Mouse (Mus musculus): Measurements from ENCODE around the gene Cpsf4l. TPM values are rescaled to one million over a fixed set of nuclear protein-coding genes. Genes with fewer than 3 reads are reported as not detected.
A peak's percentile ranks its signal among the peaks of the same experiment; 100 is the strongest.

The Cpsf4l gene
- polyA plus RNA-seq, 2 experiments: 0.02 to 0.11 TPM

GRCm38 (mm10) chr11:113669711-113670110 lies 40.1 kb downstream of the Cpsf4l start:
- H3K27me3 ChIP-seq (ENCODE audit: control insufficient read depth, insufficient read depth, low read length): no peaks in the 10 kb centered on the region
- no peak overlapping the region for H3K27ac ChIP-seq
- TF ChIP-seq EP300 (IDR thresholded peaks at IDR 0.05; ENCODE audit: low read depth) (0 out of 2 replicates have a peak, but pooled peaks have one; percentile 1), CTCF (IDR thresholded peaks at IDR 0.05; ENCODE audit: low read depth) (no peak)
- DNase-seq (ENCODE audit: low read depth in 3 of 3, low spot score in 3 of 3) (no peak), ATAC-seq (ENCODE audit: insufficient read depth) (peak; percentile 38)
- no peaks in the 10 kb centered on the region for H3K9me3 ChIP-seq (ENCODE audit: control insufficient read depth, low read length)
- 30% methylated on average over 4 of the region's 4 CpGs for WGBS (ENCODE audit: insufficient replicate concordance)
- no peak overlapping the region for H3K9ac ChIP-seq (replicated peaks)
- H3K36me3 ChIP-seq (replicated peaks; ENCODE audit: control insufficient read depth, insufficient read depth, low read depth): peaks cover 84% of the 10 kb centered on the region
- no peak overlapping the region for H3K4me3 ChIP-seq (ENCODE audit: insufficient read depth in 1 of 2, low read depth in 2 of 2, low read length in 2 of 2)
- peaks cover 26 to 33% of the 10 kb centered on the region in 2 experiments for H3K4me1 ChIP-seq (replicated peaks; ENCODE audit: control insufficient read depth in 2 of 2, insufficient read depth in 2 of 2, low read length in 1 of 2)
- no peak overlapping the region for H3K4me2 ChIP-seq (ENCODE audit: low read depth)

DNA sequence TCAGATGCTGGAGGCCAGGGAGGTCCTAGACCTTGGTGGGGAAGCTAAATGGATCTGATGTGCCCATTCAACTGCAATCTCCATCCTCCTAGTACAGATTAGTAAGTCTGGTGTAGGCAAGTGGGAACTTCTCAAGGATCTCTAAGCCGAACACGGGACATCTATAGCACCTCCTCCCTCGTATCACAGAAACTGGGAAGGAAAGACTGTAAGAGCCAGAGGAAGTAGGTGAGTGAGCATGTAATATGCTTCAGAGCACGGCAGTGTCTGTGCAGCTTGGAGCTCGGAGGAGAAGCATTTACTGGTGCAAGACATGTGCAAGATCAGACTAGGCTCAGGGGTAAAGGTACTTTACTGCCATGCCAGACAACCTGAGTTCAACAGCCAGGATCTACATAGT lies 41.0 kb downstream of the Cpsf4l start:
- H3K27ac ChIP-seq: no peak overlapping the region
- no peak overlapping the region; the same call in 1 of the 2 replicates for H3K9ac ChIP-seq (replicated peaks)
- WGBS (ENCODE audit: insufficient replicate concordance): 79% methylated on average over 5 of the region's 5 CpGs
- DNase-seq (ENCODE audit: low read depth in 3 of 3, low spot score in 3 of 3) (no peak), ATAC-seq (ENCODE audit: insufficient read depth) (no peak)
- H3K27me3 ChIP-seq (ENCODE audit: control insufficient read depth, insufficient read depth, low read length): no peaks in the 10 kb centered on the region
- no peak overlapping the region for H3K4me3 ChIP-seq (ENCODE audit: insufficient read depth in 1 of 2, low read depth in 2 of 2, low read length in 2 of 2)
- no peaks in the 10 kb centered on the region for H3K9me3 ChIP-seq (ENCODE audit: control insufficient read depth, low read length)
- TF ChIP-seq CTCF (IDR thresholded peaks at IDR 0.05; ENCODE audit: low read depth) (no peak), EP300 (IDR thresholded peaks at IDR 0.05; ENCODE audit: low read depth) (no peak)
- H3K4me2 ChIP-seq (ENCODE audit: low read depth): no peak overlapping the region
- peaks cover 26 to 33% of the 10 kb centered on the region in 2 experiments for H3K4me1 ChIP-seq (replicated peaks; ENCODE audit: control insufficient read depth in 2 of 2, insufficient read depth in 2 of 2, low read length in 1 of 2)
- peaks cover 84% of the 10 kb centered on the region for H3K36me3 ChIP-seq (replicated peaks; ENCODE audit: control insufficient read depth, insufficient read depth, low read depth)

DNA sequence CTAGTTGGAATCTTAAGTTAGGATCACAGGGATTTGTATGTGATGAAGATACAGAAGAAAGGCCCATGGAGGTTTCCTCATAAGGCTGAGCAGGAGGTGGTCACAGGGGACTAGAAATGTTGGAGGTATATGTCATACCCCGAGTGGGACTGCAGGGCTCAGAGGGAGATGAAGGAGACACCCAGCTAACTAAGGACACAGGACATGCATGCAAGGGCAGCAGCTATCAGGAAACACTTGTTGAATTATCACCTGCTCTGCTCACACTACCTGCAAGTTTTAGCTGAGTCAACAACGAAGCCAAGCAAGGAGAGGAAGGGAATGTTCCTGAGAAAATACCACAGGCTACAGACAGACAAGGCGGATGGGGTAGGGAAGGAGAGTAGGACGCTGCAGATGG lies 42.1 kb downstream of the Cpsf4l start:
- Histone ChIP-seq H3K36me3 (replicated peaks; ENCODE audit: control insufficient read depth, insufficient read depth, low read depth) (peaks cover 84% of the 10 kb centered on the region), H3K9me3 (ENCODE audit: control insufficient read depth, low read length) (no peaks in the 10 kb centered on the region), H3K9ac (replicated peaks) (no peak overlapping the region)

GRCm38 (mm10) chr11:113667122-113667521 lies 42.7 kb downstream of the Cpsf4l start:
- Histone ChIP-seq H3K4me2 (ENCODE audit: low read depth) (peak overlapping the region; percentile 48), H3K27me3 (ENCODE audit: control insufficient read depth, insufficient read depth, low read length) (no peaks in the 10 kb centered on the region), H3K9ac (replicated peaks) (no peak overlapping the region; the same call in 1 of the 2 replicates), H3K4me3 (ENCODE audit: insufficient read depth in 1 of 2, low read depth in 2 of 2, low read length in 2 of 2) (no peak overlapping the region), H3K27ac (peak overlapping the region; percentile 40), H3K9me3 (ENCODE audit: control insufficient read depth, low read length) (no peaks in the 10 kb centered on the region), H3K4me1 (replicated peaks; ENCODE audit: control insufficient read depth in 2 of 2, insufficient read depth in 2 of 2, low read length in 1 of 2) (peaks cover 26 to 33% of the 10 kb centered on the region in 2 experiments), H3K36me3 (replicated peaks; ENCODE audit: control insufficient read depth, insufficient read depth, low read depth) (peaks cover 84% of the 10 kb centered on the region)
- TF ChIP-seq CTCF (IDR thresholded peaks at IDR 0.05; ENCODE audit: low read depth) (no peak), EP300 (IDR thresholded peaks at IDR 0.05; ENCODE audit: low read depth) (no peak)
- ATAC-seq (ENCODE audit: insufficient read depth): 0 out of 2 replicates have a peak, but pooled peaks have one; percentile 11
- DNase-seq (ENCODE audit: low read depth in 3 of 3, low spot score in 3 of 3): no peak
- 71% methylated on average over 2 of the region's 2 CpGs for WGBS (ENCODE audit: insufficient replicate concordance)

More for the DNA sequence above, 42.1 kb downstream of the Cpsf4l start:
- DNase-seq (ENCODE audit: low read depth in 3 of 3, low spot score in 3 of 3) (no peak), ATAC-seq (ENCODE audit: insufficient read depth) (no peak)
- H3K4me2 ChIP-seq (ENCODE audit: low read depth): no peak overlapping the region
- H3K4me3 ChIP-seq (ENCODE audit: insufficient read depth in 1 of 2, low read depth in 2 of 2, low read length in 2 of 2): no peak overlapping the region
- peaks cover 26 to 33% of the 10 kb centered on the region in 2 experiments for H3K4me1 ChIP-seq (replicated peaks; ENCODE audit: control insufficient read depth in 2 of 2, insufficient read depth in 2 of 2, low read length in 1 of 2)
- H3K27me3 ChIP-seq (ENCODE audit: control insufficient read depth, insufficient read depth, low read length): no peaks in the 10 kb centered on the region
- TF ChIP-seq CTCF (IDR thresholded peaks at IDR 0.05; ENCODE audit: low read depth) (no peak), EP300 (IDR thresholded peaks at IDR 0.05; ENCODE audit: low read depth) (no peak)
- 59% methylated on average over 4 of the region's 4 CpGs for WGBS (ENCODE audit: insufficient replicate concordance)
- peak overlapping the region; percentile 40 for H3K27ac ChIP-seq

- Histone ChIP-seq H3K36me3 (replicated peaks; ENCODE audit: control insufficient read depth, insufficient read depth, low read depth) (peaks cover 85% of the 10 kb centered on the region), H3K4me1 (replicated peaks; ENCODE audit: control insufficient read depth in 2 of 2, insufficient read depth in 2 of 2, low read length in 1 of 2) (peaks cover 26 to 33% of the 10 kb centered on the region in 2 experiments), H3K4me3 (ENCODE audit: insufficient read depth in 1 of 2, low read depth in 2 of 2, low read length in 2 of 2) (peak overlapping the region in 1 of 2 experiments; percentile 20; a peak in 1 of 4 replicates), H3K27me3 (ENCODE audit: control insufficient read depth, insufficient read depth, low read length) (no peaks in the 10 kb centered on the region), H3K9ac (replicated peaks) (peak overlapping the region; percentile 7), H3K9me3 (ENCODE audit: control insufficient read depth, low read length) (no peaks in the 10 kb centered on the region), H3K27ac (peak overlapping the region; percentile 40), H3K4me2 (ENCODE audit: low read depth) (peak overlapping the region; percentile 48)
- 28% methylated on average over 10 of the region's 10 CpGs for WGBS (ENCODE audit: insufficient replicate concordance)
- no peak for DNase-seq (ENCODE audit: low read depth in 3 of 3, low spot score in 3 of 3)
- ATAC-seq (ENCODE audit: insufficient read depth): peak; percentile 56; the same call in 1 of the 2 replicates
- no peak for TF ChIP-seq CTCF (IDR thresholded peaks at IDR 0.05; ENCODE audit: low read depth)
- no peak for TF ChIP-seq EP300 (IDR thresholded peaks at IDR 0.05; ENCODE audit: low read depth)
These were observed 43.2 kb downstream of the Cpsf4l start for GRCm38 (mm10) chr11:113666648-113667047.
